Mouse (Mus musculus): Measurements from ENCODE around the gene Snph. TPM values are rescaled to one million over a fixed set of nuclear protein-coding genes. Genes with fewer than 3 reads are reported as not detected.

The Snph gene
- polyA plus RNA-seq, 1 experiment from 2014 or later: 2.4 TPM

GRCm38 (mm10) chr2:151609974-151610373 lies 22.4 kb downstream of the Snph start:
- no peaks in the 10 kb centered on the region for H3K36me3 ChIP-seq (ENCODE audit: control insufficient read depth, insufficient read depth, low read length)
- no peak overlapping the region for H3K9ac ChIP-seq (ENCODE audit: low read length)
- H3K9me3 ChIP-seq (replicated peaks; ENCODE audit: control insufficient read depth, low read length): no peaks in the 10 kb centered on the region
- H3K27ac ChIP-seq (ENCODE audit: low read length): 0 out of 2 replicates have a peak overlapping the region, but pooled peaks have one; percentile 9
- no peaks in the 10 kb centered on the region for H3K27me3 ChIP-seq (ENCODE audit: control insufficient read depth, insufficient read depth, low read length)
- 31% methylated on average over 3 of the region's 3 CpGs for WGBS
- 0 out of 2 replicates have a peak, but pooled peaks have one; percentile 15 for ATAC-seq (ENCODE audit: insufficient read depth, low FRiP score)
- H3K4me3 ChIP-seq (replicated peaks; ENCODE audit: low read length): no peak overlapping the region
- no peak overlapping the region for H3K4me2 ChIP-seq (ENCODE audit: low read depth, low read length)
- peaks cover 8% of the 10 kb centered on the region; the same call in 1 of the 2 replicates for H3K4me1 ChIP-seq (ENCODE audit: control insufficient read depth, insufficient read depth, low read length)

- H3K36me3 ChIP-seq (ENCODE audit: control insufficient read depth, insufficient read depth, low read length): no peaks in the 10 kb centered on the region
- no peaks in the 10 kb centered on the region for H3K9me3 ChIP-seq (replicated peaks; ENCODE audit: control insufficient read depth, low read length)
- H3K4me2 ChIP-seq (ENCODE audit: low read depth, low read length): no peak overlapping the region
- H3K27me3 ChIP-seq (ENCODE audit: control insufficient read depth, insufficient read depth, low read length): no peaks in the 10 kb centered on the region
- H3K4me3 ChIP-seq (replicated peaks; ENCODE audit: low read length): no peak overlapping the region
- no peak overlapping the region for H3K9ac ChIP-seq (ENCODE audit: low read length)
- 88% methylated on average over 1 of the region's 1 CpGs for WGBS
- H3K4me1 ChIP-seq (ENCODE audit: control insufficient read depth, insufficient read depth, low read length): peaks cover 8% of the 10 kb centered on the region; the same call in 1 of the 2 replicates
- no peak overlapping the region for H3K27ac ChIP-seq (ENCODE audit: low read length)
- no peak for ATAC-seq (ENCODE audit: insufficient read depth, low FRiP score)
Observed at GRCm38 (mm10) chr2:151608435-151608834, 24.0 kb downstream of the Snph start.

GRCm38 (mm10) chr2:151605437-151605987 lies 26.9 kb downstream of the Snph start:
- Histone ChIP-seq H3K36me3 (ENCODE audit: control insufficient read depth, insufficient read depth, low read length) (no peaks in the 10 kb centered on the region), H3K4me2 (ENCODE audit: low read depth, low read length) (no peak overlapping the region), H3K27me3 (ENCODE audit: control insufficient read depth, insufficient read depth, low read length) (no peaks in the 10 kb centered on the region), H3K9me3 (replicated peaks; ENCODE audit: control insufficient read depth, low read length) (no peaks in the 10 kb centered on the region), H3K9ac (ENCODE audit: low read length) (no peak overlapping the region), H3K4me3 (replicated peaks; ENCODE audit: low read length) (no peak overlapping the region), H3K27ac (ENCODE audit: low read length) (no peak overlapping the region), H3K4me1 (ENCODE audit: control insufficient read depth, insufficient read depth, low read length) (peaks cover 15% of the 10 kb centered on the region; the same call in 1 of the 2 replicates)
- 37% methylated on average over 11 of the region's 11 CpGs for WGBS
- no peak for ATAC-seq (ENCODE audit: insufficient read depth, low FRiP score)

- H3K27me3 ChIP-seq (ENCODE audit: control insufficient read depth, insufficient read depth, low read length): no peaks in the 10 kb centered on the region
- H3K9ac ChIP-seq (ENCODE audit: low read length): no peak overlapping the region
- H3K4me2 ChIP-seq (ENCODE audit: low read depth, low read length): no peak overlapping the region
- no peaks in the 10 kb centered on the region for H3K36me3 ChIP-seq (ENCODE audit: control insufficient read depth, insufficient read depth, low read length)
- H3K4me1 ChIP-seq (ENCODE audit: control insufficient read depth, insufficient read depth, low read length): peaks cover 15% of the 10 kb centered on the region; the same call in 1 of the 2 replicates
- WGBS: 40% methylated on average over 4 of the region's 4 CpGs
- H3K27ac ChIP-seq (ENCODE audit: low read length): no peak overlapping the region
- no peak overlapping the region for H3K4me3 ChIP-seq (replicated peaks; ENCODE audit: low read length)
- H3K9me3 ChIP-seq (replicated peaks; ENCODE audit: control insufficient read depth, low read length): no peaks in the 10 kb centered on the region
- ATAC-seq (ENCODE audit: insufficient read depth, low FRiP score): no peak
Observed at GRCm38 (mm10) chr2:151603630-151604029, 28.8 kb downstream of the Snph start.

- H3K4me3 ChIP-seq (replicated peaks; ENCODE audit: low read length): no peak overlapping the region
- H3K4me2 ChIP-seq (ENCODE audit: low read depth, low read length): no peak overlapping the region
- no peaks in the 10 kb centered on the region for H3K36me3 ChIP-seq (ENCODE audit: control insufficient read depth, insufficient read depth, low read length)
- WGBS: 46% methylated on average over 4 of the region's 4 CpGs
- H3K27ac ChIP-seq (ENCODE audit: low read length): no peak overlapping the region
- H3K4me1 ChIP-seq (ENCODE audit: control insufficient read depth, insufficient read depth, low read length): peaks cover 15% of the 10 kb centered on the region; the same call in 1 of the 2 replicates
- H3K27me3 ChIP-seq (ENCODE audit: control insufficient read depth, insufficient read depth, low read length): no peaks in the 10 kb centered on the region
- H3K9me3 ChIP-seq (replicated peaks; ENCODE audit: control insufficient read depth, low read length): no peaks in the 10 kb centered on the region
- H3K9ac ChIP-seq (ENCODE audit: low read length): no peak overlapping the region
- no peak for ATAC-seq (ENCODE audit: insufficient read depth, low FRiP score)
Observed at GRCm38 (mm10) chr2:151602106-151602505, 30.3 kb downstream of the Snph start.

GRCm38 (mm10) chr2:151598068-151598467 lies 34.3 kb downstream of the Snph start:
- Histone ChIP-seq H3K4me3 (replicated peaks; ENCODE audit: low read length) (no peak overlapping the region), H3K36me3 (ENCODE audit: control insufficient read depth, insufficient read depth, low read length) (no peaks in the 10 kb centered on the region), H3K27ac (ENCODE audit: low read length) (no peak overlapping the region), H3K4me2 (ENCODE audit: low read depth, low read length) (no peak overlapping the region), H3K4me1 (ENCODE audit: control insufficient read depth, insufficient read depth, low read length) (0 out of 2 replicates have a peak, but pooled peaks cover 6% of the 10 kb centered on the region), H3K9me3 (replicated peaks; ENCODE audit: control insufficient read depth, low read length) (no peaks in the 10 kb centered on the region), H3K9ac (ENCODE audit: low read length) (no peak overlapping the region), H3K27me3 (ENCODE audit: control insufficient read depth, insufficient read depth, low read length) (no peaks in the 10 kb centered on the region)
- 68% methylated on average over 2 of the region's 2 CpGs for WGBS
- no peak for ATAC-seq (ENCODE audit: insufficient read depth, low FRiP score)

- Histone ChIP-seq H3K27ac (ENCODE audit: low read length) (no peak overlapping the region), H3K4me2 (ENCODE audit: low read depth, low read length) (no peak overlapping the region), H3K4me1 (ENCODE audit: control insufficient read depth, insufficient read depth, low read length) (no peaks in the 10 kb centered on the region), H3K27me3 (ENCODE audit: control insufficient read depth, insufficient read depth, low read length) (no peaks in the 10 kb centered on the region), H3K9me3 (replicated peaks; ENCODE audit: control insufficient read depth, low read length) (no peaks in the 10 kb centered on the region), H3K4me3 (replicated peaks; ENCODE audit: low read length) (no peak overlapping the region), H3K36me3 (ENCODE audit: control insufficient read depth, insufficient read depth, low read length) (no peaks in the 10 kb centered on the region), H3K9ac (ENCODE audit: low read length) (no peak overlapping the region)
- WGBS: 60% methylated on average over 9 of the region's 9 CpGs
- ATAC-seq (ENCODE audit: insufficient read depth, low FRiP score): no peak
Observed at GRCm38 (mm10) chr2:151587306-151587705, 45.1 kb downstream of the Snph start.

GRCm38 (mm10) chr2:151586807-151587206 lies 45.6 kb downstream of the Snph start:
- no peak overlapping the region for H3K9ac ChIP-seq (ENCODE audit: low read length)
- 100% methylated on average over 1 of the region's 1 CpGs for WGBS
- no peak for ATAC-seq (ENCODE audit: insufficient read depth, low FRiP score)
- no peaks in the 10 kb centered on the region for H3K27me3 ChIP-seq (ENCODE audit: control insufficient read depth, insufficient read depth, low read length)
- H3K9me3 ChIP-seq (replicated peaks; ENCODE audit: control insufficient read depth, low read length): no peaks in the 10 kb centered on the region
- no peaks in the 10 kb centered on the region for H3K36me3 ChIP-seq (ENCODE audit: control insufficient read depth, insufficient read depth, low read length)
- H3K4me1 ChIP-seq (ENCODE audit: control insufficient read depth, insufficient read depth, low read length): no peaks in the 10 kb centered on the region
- H3K4me3 ChIP-seq (replicated peaks; ENCODE audit: low read length): no peak overlapping the region
- no peak overlapping the region for H3K4me2 ChIP-seq (ENCODE audit: low read depth, low read length)
- H3K27ac ChIP-seq (ENCODE audit: low read length): no peak overlapping the region

GRCm38 (mm10) chr2:151585934-151586333 lies 46.5 kb downstream of the Snph start:
- Histone ChIP-seq H3K27me3 (ENCODE audit: control insufficient read depth, insufficient read depth, low read length) (no peaks in the 10 kb centered on the region), H3K4me2 (ENCODE audit: low read depth, low read length) (no peak overlapping the region), H3K9me3 (replicated peaks; ENCODE audit: control insufficient read depth, low read length) (no peaks in the 10 kb centered on the region), H3K4me3 (replicated peaks; ENCODE audit: low read length) (no peak overlapping the region), H3K4me1 (ENCODE audit: control insufficient read depth, insufficient read depth, low read length) (no peaks in the 10 kb centered on the region), H3K27ac (ENCODE audit: low read length) (no peak overlapping the region), H3K36me3 (ENCODE audit: control insufficient read depth, insufficient read depth, low read length) (no peaks in the 10 kb centered on the region), H3K9ac (ENCODE audit: low read length) (no peak overlapping the region)
- ATAC-seq (ENCODE audit: insufficient read depth, low FRiP score): no peak
- WGBS: 42% methylated on average over 3 of the region's 3 CpGs

Measured in stomach, embryonic 16.5 days (tissue).